Mouse (Mus musculus): ENCODE data around the gene Olfr1381. TPM values are rescaled to one million over a fixed set of nuclear protein-coding genes. Genes with fewer than 3 reads are reported as not detected.

Olfr1381 gene
- polyA plus RNA-seq, 1 experiment: not detected

Other genes starting within 250 kb of the Olfr1381 start
- not detected in 2 replicates for gene Olfr10, start 238.7 kb upstream of the Olfr1381 start, polyA plus RNA-seq (2012)
- gene Olfr1391, start 220.7 kb upstream of the Olfr1381 start, polyA plus RNA-seq (2012): not detected in 2 replicates
- gene Olfr1390, start 208.3 kb upstream of the Olfr1381 start, polyA plus RNA-seq (2012): not detected in 2 replicates
- not detected in 2 replicates for gene Olfr1389, start 120.4 kb upstream of the Olfr1381 start, polyA plus RNA-seq (2012)
- not detected in 2 replicates for gene Olfr1388, start 106.8 kb upstream of the Olfr1381 start, polyA plus RNA-seq (2012)
- not detected in 2 replicates for gene Olfr1387, start 88.1 kb upstream of the Olfr1381 start, polyA plus RNA-seq (2012)
- not detected in 2 replicates for gene Olfr1386, start 78.4 kb upstream of the Olfr1381 start, polyA plus RNA-seq (2012)
- not detected in 2 replicates for gene Olfr1385, start 54.4 kb upstream of the Olfr1381 start, polyA plus RNA-seq (2012)
- not detected in 2 replicates for gene Olfr1384, start 36.7 kb upstream of the Olfr1381 start, polyA plus RNA-seq (2012)
- gene Olfr1383, start 23.8 kb upstream of the Olfr1381 start, polyA plus RNA-seq (2012): 0.01 TPM in 1 of 2 replicates, not detected in the other
- gene Olfr1382, start 15.2 kb upstream of the Olfr1381 start, polyA plus RNA-seq (2012): not detected in 2 replicates
- not detected in 2 replicates for gene Olfr1380, start 13.4 kb downstream of the Olfr1381 start, polyA plus RNA-seq (2012)
- 0.04 TPM in 2 replicates for gene Flt4, start 65.8 kb downstream of the Olfr1381 start, polyA plus RNA-seq (2012)
- not detected in 2 replicates for gene Scgb3a1, start 120.2 kb downstream of the Olfr1381 start, polyA plus RNA-seq (2012)
- gene Cnot6, start 169.3 kb downstream of the Olfr1381 start, polyA plus RNA-seq (2012): 0.94 and 0.95 TPM in 2 replicates

Measured in erythroblast, embryonic 14.5 days (primary cell).